Mouse (Mus musculus) limb, embryonic 10.5 days (tissue): Measurements from ENCODE around the gene Itprid2. TPM values are rescaled to one million over a fixed set of nuclear protein-coding genes. Genes with fewer than 3 reads are reported as not detected.

Experiments
- DNase-seq: peaks from one replicate; pipeline ENCODE4 v3.0.0-alpha.2; 2017; ENCODE audit warnings: low spot score
- H3K27ac ChIP-seq: fragments of 300-500 bp; sonication (generic); 2 replicates; pipeline ENCODE4 v1.5.1; 2016; ENCODE audit warnings: mild to moderate bottlenecking
- H3K27me3 ChIP-seq: fragments of 300-500 bp; sonication (generic); 2 replicates; pipeline ENCODE4 v1.6.1; 2016; ENCODE audit warnings: low read depth, mild to moderate bottlenecking; ENCODE audit not compliant: poor library complexity, severe bottlenecking
- H3K36me3 ChIP-seq: fragments of 300-500 bp; sonication (generic); 2 replicates; pipeline ENCODE4 v1.6.1; 2016; ENCODE audit warnings: mild to moderate bottlenecking, moderate library complexity
- H3K4me1 ChIP-seq: fragments of 300-500 bp; sonication (generic); 2 replicates; pipeline ENCODE4 v1.6.1; 2016
- H3K4me3 ChIP-seq: fragments of 300-500 bp; sonication (generic); 2 replicates; pipeline ENCODE4 v1.5.1; 2016; ENCODE audit warnings: mild to moderate bottlenecking, moderate library complexity
- H3K9me3 ChIP-seq: fragments of 300-500 bp; sonication (generic); replicated peaks from 2 replicates; pipeline ENCODE4 v1.6.1; 2016; ENCODE audit warnings: mild to moderate bottlenecking
- WGBS: fragments of 180-500 bp; shearing (Covaris S2); methylation state at CpG from one replicate; pipeline ENCODE4 v1.1.7; 2016; 5-methylcytosine and 5-hydroxymethylcytosine counted together
- polyA plus RNA-seq: library from polyadenylated mRNA; unstranded; fragments of >200 nt; fragmentation: Nextera tagmentation; extraction: Ambion mirVana; gene quantifications from 2 replicates; pipeline ENCODE4 v1.2.1, GENCODE M21; 2016

Itprid2 gene
- polyA plus RNA-seq, 1 experiment from 2014 or later = 5.6 TPM

DNA sequence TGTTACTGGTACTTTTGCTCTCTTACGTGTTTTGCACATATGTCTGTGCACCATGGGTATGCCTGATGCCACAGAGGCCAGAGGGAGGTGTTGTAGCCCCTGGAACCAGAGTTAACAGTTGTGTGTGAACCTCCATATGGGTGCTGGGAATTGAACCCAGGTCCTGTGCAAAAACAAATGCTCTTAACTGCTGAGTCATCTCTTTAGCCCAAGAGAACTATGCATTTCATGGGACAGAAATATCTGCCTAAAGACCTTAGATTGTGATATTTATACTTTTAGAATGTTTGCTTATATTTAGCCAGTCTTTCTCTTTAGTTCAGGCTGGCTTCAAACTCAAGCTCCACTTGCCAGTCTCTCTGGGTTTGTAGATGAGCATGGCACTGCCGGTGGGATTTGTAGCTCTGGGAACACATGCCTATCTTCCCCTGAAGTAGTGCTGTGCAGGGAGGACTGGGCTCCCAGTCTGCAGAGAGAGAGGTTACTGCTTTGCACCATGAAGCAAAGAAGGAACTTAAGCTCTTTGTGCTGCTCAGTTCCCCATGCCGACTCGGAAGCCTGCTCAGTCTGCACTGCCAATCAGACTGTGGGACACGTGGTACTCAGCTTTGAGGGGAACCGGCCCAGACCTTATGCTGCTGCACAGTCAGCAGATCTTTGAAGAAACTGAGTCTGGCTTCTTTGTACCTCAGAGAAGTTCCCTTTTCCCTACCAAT lies 18.1 kb downstream of the Itprid2 start:
- Histone ChIP-seq H3K9me3 (no peaks in the 10 kb centered on the region), H3K4me3 (no peak overlapping the region), H3K4me1 (no peaks in the 10 kb centered on the region), H3K36me3 (peaks cover 14% of the 10 kb centered on the region), H3K27ac (no peak overlapping the region), H3K27me3 (no peaks in the 10 kb centered on the region)
- no peak for DNase-seq
- 88% methylated on average over 6 of the region's 6 CpGs for WGBS

GRCm38 (mm10) chr2:79653809-79654164 lies 18.6 kb downstream of the Itprid2 start:
- H3K36me3 ChIP-seq = peaks cover 19% of the 10 kb centered on the region
- no peaks in the 10 kb centered on the region for H3K4me1 ChIP-seq
- no peaks in the 10 kb centered on the region for H3K9me3 ChIP-seq
- H3K27ac ChIP-seq = no peak overlapping the region
- 83% methylated on average over 2 of the region's 2 CpGs for WGBS
- H3K27me3 ChIP-seq = no peaks in the 10 kb centered on the region
- no peak overlapping the region for H3K4me3 ChIP-seq
- no peak for DNase-seq

DNA sequence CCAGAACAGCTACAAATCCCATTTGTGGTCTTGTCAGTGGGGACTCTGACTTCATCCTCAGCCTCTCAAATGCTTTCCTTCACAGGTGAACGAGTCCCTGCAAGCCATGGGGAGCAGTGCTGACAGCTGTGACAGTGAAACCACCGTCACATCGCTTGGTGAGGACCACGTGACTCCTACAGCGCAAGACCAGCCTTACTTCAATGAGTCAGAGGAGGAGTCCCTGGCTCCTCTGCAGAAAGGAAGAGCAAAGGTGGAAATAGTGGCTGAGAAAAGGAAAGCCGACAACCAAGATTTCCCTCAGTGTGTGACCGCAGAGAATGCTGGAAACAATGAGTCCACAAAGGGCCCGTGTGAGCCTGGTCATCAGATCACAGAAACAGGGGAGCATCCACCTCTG lies 21.9 kb downstream of the Itprid2 start:
- H3K36me3 ChIP-seq = peaks cover 37% of the 10 kb centered on the region
- H3K27me3 ChIP-seq = no peaks in the 10 kb centered on the region
- H3K4me3 ChIP-seq = no peak overlapping the region
- H3K4me1 ChIP-seq = no peaks in the 10 kb centered on the region
- WGBS = 89% methylated on average over 8 of the region's 8 CpGs
- H3K27ac ChIP-seq = no peak overlapping the region
- H3K9me3 ChIP-seq = no peaks in the 10 kb centered on the region
- no peak for DNase-seq

DNA sequence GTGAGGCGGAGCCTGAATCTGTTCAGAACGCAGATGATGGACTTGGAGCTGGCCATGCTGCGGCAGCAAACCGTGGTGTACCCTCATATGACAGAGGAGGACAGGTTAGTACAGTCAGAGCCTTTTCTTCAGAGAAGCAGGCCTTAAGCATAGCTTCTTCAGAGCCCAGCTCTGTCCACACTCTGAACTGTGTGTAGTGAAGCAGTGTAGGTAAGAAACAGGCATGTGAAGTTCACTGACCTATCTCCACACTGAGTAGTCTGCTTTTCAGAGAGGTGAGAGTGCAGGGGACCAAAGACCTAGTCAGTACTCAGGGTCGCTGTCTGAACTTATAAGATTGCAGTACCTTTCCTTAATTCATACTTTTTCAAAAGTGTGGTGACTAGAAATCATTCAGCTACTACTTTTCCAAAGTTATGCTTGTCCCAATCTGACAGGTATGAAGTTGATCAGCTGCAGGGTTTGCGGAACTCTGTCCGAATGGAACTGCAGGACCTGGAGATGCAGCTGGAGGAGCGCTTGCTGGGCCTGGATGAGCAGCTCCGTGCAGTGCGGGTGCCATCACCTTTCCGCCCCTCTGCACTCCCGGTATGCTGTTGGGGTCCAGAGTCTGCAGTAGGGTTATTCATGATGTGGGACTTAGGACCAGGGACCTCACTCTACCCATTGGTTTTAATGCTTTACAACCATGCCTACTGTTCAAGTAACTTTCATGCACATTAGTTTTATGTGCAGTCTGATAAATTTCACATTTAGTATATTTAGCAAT lies 25.4 kb downstream of the Itprid2 start:
- Histone ChIP-seq H3K4me1 (no peaks in the 10 kb centered on the region), H3K9me3 (no peaks in the 10 kb centered on the region), H3K27ac (no peak overlapping the region), H3K27me3 (no peaks in the 10 kb centered on the region), H3K36me3 (peaks cover 49% of the 10 kb centered on the region), H3K4me3 (no peak overlapping the region)
- no peak for DNase-seq
- WGBS = 93% methylated on average over 12 of the region's 12 CpGs

DNA sequence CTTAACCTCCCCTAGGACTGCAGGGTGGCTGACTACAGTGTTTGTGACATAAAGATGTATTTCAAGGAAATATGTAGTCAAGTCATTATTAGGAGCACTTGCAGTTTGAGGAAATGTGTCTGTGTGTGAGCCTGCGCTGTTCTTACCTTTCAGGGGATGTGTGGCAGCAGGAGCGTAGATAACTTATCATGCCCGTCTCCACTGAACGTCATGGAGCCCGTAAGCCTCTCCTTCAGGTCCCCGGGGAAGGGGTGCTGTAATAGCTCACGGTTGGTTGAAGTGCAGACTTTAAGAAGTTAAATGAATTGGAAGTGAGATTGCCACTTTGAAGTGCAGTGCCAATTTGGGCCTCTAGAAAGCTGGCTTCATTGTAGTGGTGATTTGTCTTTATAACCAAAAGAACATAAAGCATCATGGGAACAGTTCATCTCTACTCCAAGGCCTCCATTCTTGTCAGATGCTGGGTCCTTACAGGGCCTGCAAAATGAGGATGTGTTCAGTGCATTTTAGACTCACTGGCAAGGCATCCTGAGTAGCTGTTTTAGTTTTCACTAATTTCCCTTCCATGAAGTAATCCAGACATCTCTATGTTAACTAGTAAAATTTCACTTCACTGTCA lies 26.4 kb downstream of the Itprid2 start:
- DNase-seq = no peak
- H3K4me3 ChIP-seq = no peak overlapping the region
- peaks cover 49% of the 10 kb centered on the region for H3K36me3 ChIP-seq
- no peaks in the 10 kb centered on the region for H3K9me3 ChIP-seq
- no peak overlapping the region for H3K27ac ChIP-seq
- 63% methylated on average over 7 of the region's 7 CpGs for WGBS
- no peaks in the 10 kb centered on the region for H3K27me3 ChIP-seq
- no peaks in the 10 kb centered on the region for H3K4me1 ChIP-seq

GRCm38 (mm10) chr2:79664532-79665286 lies 29.6 kb downstream of the Itprid2 start:
- 91% methylated on average over 3 of the region's 3 CpGs for WGBS
- Histone ChIP-seq H3K36me3 (peaks cover 21% of the 10 kb centered on the region), H3K4me3 (no peak overlapping the region), H3K9me3 (no peaks in the 10 kb centered on the region), H3K27me3 (no peaks in the 10 kb centered on the region), H3K4me1 (peaks cover 5% of the 10 kb centered on the region; the same call in 1 of the 2 replicates), H3K27ac (no peak overlapping the region)
- DNase-seq = no peak

DNA sequence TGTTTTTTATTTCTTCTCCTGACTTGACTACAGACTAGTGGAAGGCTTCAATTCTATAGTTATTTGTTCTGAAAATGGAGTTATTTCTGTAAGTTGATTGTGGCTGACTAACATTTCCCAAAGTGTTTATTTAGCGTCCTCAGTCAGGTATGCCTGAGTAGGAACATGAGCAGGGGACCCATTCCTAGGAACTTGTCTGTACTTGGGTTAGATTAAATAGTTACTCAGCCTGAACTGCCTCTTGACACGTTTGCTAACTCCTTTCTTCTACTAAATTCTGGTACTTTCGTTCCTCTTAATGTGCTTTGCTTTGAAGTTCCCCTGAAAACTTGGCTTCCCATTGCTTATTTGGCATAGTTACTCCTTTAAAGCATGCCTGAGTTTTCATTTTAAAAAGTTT lies 30.3 kb downstream of the Itprid2 start:
- H3K9me3 ChIP-seq = no peaks in the 10 kb centered on the region
- H3K4me3 ChIP-seq = no peak overlapping the region
- DNase-seq = no peak
- no peaks in the 10 kb centered on the region for H3K27me3 ChIP-seq
- H3K4me1 ChIP-seq = peaks cover 6% of the 10 kb centered on the region; the same call in 1 of the 2 replicates
- WGBS = 77% methylated on average over 3 of the region's 3 CpGs
- H3K27ac ChIP-seq = no peak overlapping the region
- peaks cover 16% of the 10 kb centered on the region for H3K36me3 ChIP-seq

- Histone ChIP-seq H3K4me3 (no peak overlapping the region), H3K27me3 (no peaks in the 10 kb centered on the region), H3K4me1 (no peaks in the 10 kb centered on the region), H3K27ac (no peak overlapping the region), H3K36me3 (peaks cover 5% of the 10 kb centered on the region; the same call in 1 of the 2 replicates), H3K9me3 (no peaks in the 10 kb centered on the region)
- WGBS = 97% methylated on average over 3 of the region's 3 CpGs
- DNase-seq = no peak
Measured at GRCm38 (mm10) chr2:79675266-79675665, 40.1 kb downstream of the Itprid2 start.

GRCm38 (mm10) chr2:79677663-79678257 lies 42.6 kb downstream of the Itprid2 start:
- 97% methylated on average over 1 of the region's 1 CpGs for WGBS
- no peaks in the 10 kb centered on the region for H3K4me1 ChIP-seq
- H3K27ac ChIP-seq = no peak overlapping the region
- no peak overlapping the region for H3K4me3 ChIP-seq
- DNase-seq = no peak
- no peaks in the 10 kb centered on the region for H3K9me3 ChIP-seq
- no peaks in the 10 kb centered on the region for H3K27me3 ChIP-seq
- 0 out of 2 replicates have a peak, but pooled peaks cover 2% of the 10 kb centered on the region for H3K36me3 ChIP-seq

DNA sequence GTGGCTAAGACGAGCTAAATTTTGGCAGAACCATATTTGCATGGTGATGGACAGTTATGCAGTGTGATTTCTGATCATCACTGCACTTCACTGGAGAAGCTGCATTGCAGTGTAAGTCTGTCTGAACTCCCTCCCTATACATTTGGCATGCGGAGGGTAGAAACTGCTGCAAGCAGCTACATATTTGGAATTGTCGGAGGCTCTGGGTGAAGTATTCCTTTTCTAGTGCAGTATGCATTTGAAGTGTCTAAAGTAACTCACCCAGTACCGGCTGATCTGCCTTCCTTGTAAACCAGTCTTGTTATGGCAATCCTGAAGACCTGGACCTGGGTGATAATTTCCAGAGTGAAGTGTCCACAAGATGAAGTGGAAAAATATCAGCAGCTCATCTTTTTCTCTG lies 46.5 kb downstream of the Itprid2 start:
- Histone ChIP-seq H3K9me3 (no peaks in the 10 kb centered on the region), H3K4me3 (no peak overlapping the region), H3K27ac (no peak overlapping the region), H3K27me3 (no peaks in the 10 kb centered on the region), H3K36me3 (no peaks in the 10 kb centered on the region), H3K4me1 (no peaks in the 10 kb centered on the region)
- 89% methylated on average over 4 of the region's 4 CpGs for WGBS
- no peak for DNase-seq

DNA sequence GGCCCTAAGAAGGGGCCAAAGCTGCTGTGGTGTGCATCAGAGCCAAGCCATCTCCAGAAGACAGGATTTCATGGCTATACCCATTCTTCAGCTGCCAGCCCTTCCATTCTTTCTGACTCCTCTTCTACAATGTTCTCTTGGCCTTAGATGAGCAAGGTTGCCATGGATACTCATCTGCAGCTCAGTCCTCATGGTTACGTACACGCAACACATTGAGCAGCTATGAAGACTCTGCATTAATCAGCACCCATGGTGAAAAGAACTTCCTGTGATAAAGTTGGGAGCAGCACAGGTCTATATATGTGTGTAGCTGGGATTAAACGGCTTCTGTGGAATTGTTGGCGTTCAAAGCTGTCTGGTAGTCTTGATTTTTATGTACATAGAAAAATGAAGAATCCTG lies 48.1 kb downstream of the Itprid2 start:
- H3K9me3 ChIP-seq = no peaks in the 10 kb centered on the region
- no peaks in the 10 kb centered on the region for H3K36me3 ChIP-seq
- no peak for DNase-seq
- no peak overlapping the region for H3K27ac ChIP-seq
- no peak overlapping the region for H3K4me3 ChIP-seq
- no peaks in the 10 kb centered on the region for H3K27me3 ChIP-seq
- 99% methylated on average over 4 of the region's 4 CpGs for WGBS
- H3K4me1 ChIP-seq = no peaks in the 10 kb centered on the region

DNA sequence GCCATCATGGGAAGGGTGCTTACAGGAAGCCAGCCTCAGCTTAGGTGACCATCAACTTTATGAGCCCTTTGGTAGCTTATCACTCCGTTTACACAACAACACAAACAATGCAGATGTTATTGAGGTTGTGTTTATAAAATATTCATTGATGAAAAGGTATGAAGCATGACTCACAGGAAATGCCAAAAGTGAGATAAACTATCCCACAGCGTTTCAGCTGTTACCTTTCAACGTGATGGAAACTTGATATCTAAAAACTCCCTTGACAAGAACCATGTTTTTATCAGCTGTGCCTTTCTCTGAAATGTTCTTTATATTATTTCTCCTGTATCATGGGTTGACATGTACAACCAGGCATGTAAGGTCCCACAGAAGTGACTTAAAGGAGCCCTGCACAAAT lies 55.7 kb downstream of the Itprid2 start:
- 77% methylated on average over 3 of the region's 3 CpGs for WGBS
- DNase-seq = no peak
- H3K27ac ChIP-seq = no peak overlapping the region
- H3K4me1 ChIP-seq = no peaks in the 10 kb centered on the region
- no peaks in the 10 kb centered on the region for H3K9me3 ChIP-seq
- H3K4me3 ChIP-seq = no peak overlapping the region
- H3K36me3 ChIP-seq = no peaks in the 10 kb centered on the region
- no peaks in the 10 kb centered on the region for H3K27me3 ChIP-seq
